Mouse (Mus musculus) kidney, adult 11 months (tissue): ENCODE results near the gene Ccdc106.

Source experiments
- DNase-seq: peaks from one replicate; pipeline ENCODE4 v3.0.0; 2022

Gene Ccdc106

GRCm38 (mm10) chr7:5083325-5084105 is 63.2 kb downstream of the Ccdc106 start:
- DNase-seq: peak; percentile 76

DNA sequence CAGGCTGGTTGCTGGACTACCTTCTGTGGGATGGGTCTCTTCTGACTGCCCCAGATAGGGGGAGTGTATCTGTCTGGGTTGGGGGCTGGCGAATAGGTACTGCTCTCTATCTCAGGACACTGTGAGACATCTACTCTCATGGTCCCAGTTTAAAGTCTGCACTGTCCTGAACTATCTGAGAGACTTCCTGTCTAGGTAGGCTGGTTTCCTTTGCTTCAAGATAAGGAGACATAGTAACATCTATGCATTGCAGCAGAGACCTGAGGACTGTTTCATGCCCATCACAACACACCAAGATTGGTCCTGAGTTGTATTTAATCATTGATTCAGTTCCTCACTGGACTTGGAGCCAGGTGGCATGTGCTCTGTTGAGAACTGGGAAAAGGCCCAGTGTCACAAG is 65.2 kb downstream of the Ccdc106 start:
- DNase-seq: no peak

GRCm38 (mm10) chr7:5086921-5087440 is 66.6 kb downstream of the Ccdc106 start:
- no peak for DNase-seq

- peak; percentile 59 for DNase-seq
These were observed 67.5 kb downstream of the Ccdc106 start for GRCm38 (mm10) chr7:5087886-5088285.

- no peak for DNase-seq
These were observed 69.5 kb downstream of the Ccdc106 start for GRCm38 (mm10) chr7:5089853-5090252.

DNA sequence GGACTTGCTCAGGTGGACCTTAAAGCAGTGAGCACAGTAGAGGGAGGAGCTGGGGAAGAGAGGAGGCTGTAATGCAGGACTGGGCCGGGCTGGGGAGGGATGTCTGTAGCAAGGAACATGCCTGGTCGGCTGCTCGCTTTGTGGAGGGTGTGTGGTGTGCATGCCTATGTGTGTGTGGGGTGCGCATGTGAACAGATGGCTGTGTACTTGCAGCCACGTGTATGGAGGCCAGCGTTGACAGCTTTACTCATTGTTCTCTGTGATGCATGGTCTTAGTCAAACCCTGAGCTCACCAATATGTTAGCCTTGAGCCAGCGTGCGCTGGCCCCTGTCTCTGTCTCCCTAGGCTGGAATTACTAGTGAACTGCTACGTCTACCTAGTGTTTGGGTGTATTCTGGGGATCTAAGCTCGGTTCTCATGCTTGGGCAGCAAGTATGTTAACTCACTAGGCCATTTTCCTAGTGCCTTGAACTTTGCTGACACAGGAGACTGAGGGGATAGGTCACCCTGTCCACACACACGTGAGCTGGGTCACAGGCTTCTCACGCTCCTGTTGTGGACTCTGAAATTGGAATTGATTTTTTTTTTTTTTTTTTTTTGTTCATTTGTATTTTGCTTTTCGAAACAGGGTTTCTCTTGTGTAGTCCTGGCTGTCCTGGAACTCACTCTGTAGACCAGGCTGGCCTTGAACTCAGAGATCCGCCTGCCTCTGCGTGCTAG is 70.8 kb downstream of the Ccdc106 start:
- no peak for DNase-seq

DNA sequence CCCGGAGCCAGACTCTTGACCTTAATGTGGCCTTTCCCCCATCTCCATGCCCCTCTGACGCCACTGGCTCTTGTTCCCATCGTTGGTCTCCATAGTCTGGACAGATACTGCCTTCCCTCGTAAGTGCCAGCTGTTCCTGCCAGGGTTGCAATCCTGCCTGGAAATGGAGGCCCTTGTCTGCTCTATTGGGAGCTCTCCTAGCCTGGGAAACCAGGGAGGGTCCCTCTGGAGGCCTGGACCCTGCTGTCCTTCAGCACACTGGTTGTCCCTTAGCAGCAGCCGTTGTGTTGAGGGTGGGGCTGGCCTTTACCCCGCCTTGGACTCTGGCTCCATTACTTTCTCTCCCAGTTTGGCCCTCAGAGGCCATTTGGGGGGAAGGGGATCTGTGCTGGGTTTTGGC is 72.0 kb downstream of the Ccdc106 start:
- no peak for DNase-seq

GRCm38 (mm10) chr7:5092831-5093510 is 72.6 kb downstream of the Ccdc106 start:
- no peak for DNase-seq

GRCm38 (mm10) chr7:5098769-5099168 is 78.4 kb downstream of the Ccdc106 start:
- DNase-seq: no peak

DNA sequence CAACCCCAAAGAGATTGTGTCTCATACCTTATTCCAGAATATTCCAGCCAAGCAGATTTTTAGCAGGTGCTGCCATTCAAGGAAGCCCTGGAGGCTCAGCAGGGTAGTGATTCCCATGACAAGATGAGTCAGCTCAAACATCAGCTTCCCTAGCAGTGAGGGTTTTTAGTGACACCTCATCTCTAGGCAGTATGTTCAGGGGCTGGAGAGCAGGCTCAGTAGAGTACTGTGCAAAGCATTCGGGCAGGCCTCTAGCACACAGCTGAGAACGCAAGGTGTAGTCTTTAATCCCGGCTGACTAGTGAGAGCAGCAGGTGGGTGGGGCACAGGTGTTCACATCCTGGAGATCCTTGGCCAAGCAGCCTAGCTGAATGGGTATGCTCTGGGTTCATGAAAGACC is 79.4 kb downstream of the Ccdc106 start:
- DNase-seq: no peak

GRCm38 (mm10) chr7:5101066-5101663 is 80.8 kb downstream of the Ccdc106 start:
- DNase-seq: no peak

DNA sequence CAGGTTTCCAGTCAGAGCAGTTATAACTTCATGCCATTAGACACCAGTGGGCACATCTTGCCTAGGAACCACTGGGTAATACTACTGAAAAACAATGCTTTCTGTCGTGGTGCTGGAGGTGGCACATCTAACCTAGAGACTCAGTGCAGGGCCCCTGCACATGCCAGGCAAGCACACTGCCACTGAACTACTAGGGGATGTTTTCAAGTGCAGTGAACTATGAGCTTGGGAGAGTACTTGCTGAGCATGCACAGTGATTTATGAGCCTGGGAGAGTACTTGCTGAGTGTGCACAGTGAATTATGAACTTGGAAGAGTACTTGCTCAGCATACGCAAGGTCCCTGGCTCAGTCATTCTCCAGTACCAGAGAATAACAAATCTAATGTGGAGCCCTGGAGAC is 82.2 kb downstream of the Ccdc106 start:
- DNase-seq: peak; percentile 27

DNA sequence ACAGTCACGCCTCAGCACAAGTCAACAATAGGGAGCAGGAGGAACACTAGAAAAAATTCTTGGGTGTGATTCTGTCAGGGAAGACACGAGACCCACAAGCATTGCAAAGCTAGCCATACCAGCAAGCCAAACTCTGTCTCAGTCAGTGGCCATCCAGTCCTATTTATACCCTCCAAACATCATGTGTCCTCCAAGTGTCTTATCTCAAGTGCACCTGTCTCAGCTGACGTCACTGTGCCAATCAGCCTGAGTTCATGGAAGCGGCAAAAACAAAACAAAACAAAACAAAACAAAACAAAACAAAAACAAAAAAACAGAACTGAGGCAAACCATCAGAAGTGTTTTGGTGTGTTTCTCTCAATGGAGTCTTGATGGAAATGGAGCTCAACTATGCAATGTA is 87.9 kb downstream of the Ccdc106 start:
- DNase-seq: no peak

DNA sequence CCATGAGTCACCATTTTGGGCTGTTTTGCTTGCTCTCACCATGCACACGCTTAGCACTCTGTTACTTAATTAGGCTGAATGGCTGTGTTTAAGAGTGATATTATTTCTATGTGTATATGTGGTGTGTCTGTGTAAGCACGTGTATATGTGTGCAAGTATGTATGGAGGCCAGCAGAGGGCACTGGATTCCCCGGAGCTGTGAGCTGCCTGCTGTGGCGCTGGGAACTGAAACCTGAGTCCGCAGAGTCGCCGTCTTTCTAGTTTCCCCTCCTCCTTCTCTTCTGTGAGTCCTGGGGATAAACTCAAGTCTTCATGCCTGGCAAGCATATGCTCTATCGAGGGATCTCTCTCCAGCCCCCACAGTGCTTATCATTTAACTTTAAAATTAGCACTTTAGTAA is 88.9 kb downstream of the Ccdc106 start:
- no peak for DNase-seq
